Mouse (Mus musculus) limb, embryonic 12.5 days (tissue): ENCODE measurements around the gene Wdr83. TPM values are rescaled to one million over a fixed set of nuclear protein-coding genes. Genes with fewer than 3 reads are reported as not detected.

Experiments used
- ATAC-seq: fragments of 200-750 bp; cut with Nextera tagmentation; 2 replicates; pipeline ENCODE4 v1.8.0; 2017; ENCODE audit warnings: low read depth, moderate TSS enrichment; ENCODE audit not compliant: insufficient number of reproducible peaks, insufficient read depth, low FRiP score, low TSS enrichment
- H3K27ac ChIP-seq: fragments of 300-500 bp; sonication (generic); 2 replicates; pipeline ENCODE4 v1.5.1; 2016; ENCODE audit warnings: mild to moderate bottlenecking, moderate library complexity
- H3K27me3 ChIP-seq: fragments of 300-500 bp; sonication (generic); 2 replicates; pipeline ENCODE4 v1.6.1; 2016; ENCODE audit warnings: mild to moderate bottlenecking, moderate library complexity
- H3K36me3 ChIP-seq: fragments of 300-500 bp; sonication (generic); 2 replicates; pipeline ENCODE4 v1.6.1; 2016; ENCODE audit warnings: mild to moderate bottlenecking, moderate library complexity
- H3K4me1 ChIP-seq: fragments of 300-500 bp; sonication (generic); replicated peaks from 2 replicates; pipeline ENCODE4 v1.6.1; 2016
- H3K4me2 ChIP-seq: fragments of 300-500 bp; sonication (generic); 2 replicates; pipeline ENCODE4 v1.6.1; 2016; ENCODE audit warnings: mild to moderate bottlenecking, moderate library complexity
- H3K4me3 ChIP-seq: fragments of 300-500 bp; sonication (generic); replicated peaks from 2 replicates; pipeline ENCODE4 v1.5.1; 2016; ENCODE audit warnings: mild to moderate bottlenecking
- H3K9ac ChIP-seq: fragments of 300-500 bp; sonication (generic); replicated peaks from 2 replicates; pipeline ENCODE4 v1.6.1; 2016; ENCODE audit warnings: mild to moderate bottlenecking, moderate library complexity
- H3K9me3 ChIP-seq: fragments of 300-500 bp; sonication (generic); 2 replicates; pipeline ENCODE4 v1.6.1; 2016; ENCODE audit warnings: mild to moderate bottlenecking, moderate library complexity
- WGBS: fragments of 180-500 bp; shearing (Covaris S2); methylation state at CpG from one replicate; pipeline ENCODE4 v1.1.7; 2016; 5-methylcytosine and 5-hydroxymethylcytosine counted together
- polyA plus RNA-seq: library from polyadenylated mRNA; unstranded; fragments of >200 nt; fragmentation: Nextera tagmentation; extraction: Ambion mirVana; gene quantifications from 2 replicates; pipeline ENCODE4 v1.2.1, GENCODE M21; 2016

The Wdr83 gene
- polyA plus RNA-seq, 1 experiment from 2014 or later: 49.9 TPM

- no peak overlapping the region for H3K4me2 ChIP-seq
- no peak overlapping the region for H3K9ac ChIP-seq
- 92% methylated on average over 4 of the region's 4 CpGs for WGBS
- H3K36me3 ChIP-seq: peaks cover 48% of the 10 kb centered on the region
- H3K4me1 ChIP-seq: peaks cover 7% of the 10 kb centered on the region; the same call in 1 of the 2 replicates
- H3K27me3 ChIP-seq: no peaks in the 10 kb centered on the region
- no peak for ATAC-seq
- H3K27ac ChIP-seq: no peak overlapping the region
- H3K4me3 ChIP-seq: no peak overlapping the region
- no peaks in the 10 kb centered on the region for H3K9me3 ChIP-seq
These were observed 18.5 kb downstream of the Wdr83 start for GRCm38 (mm10) chr8:85062603-85063002.

DNA sequence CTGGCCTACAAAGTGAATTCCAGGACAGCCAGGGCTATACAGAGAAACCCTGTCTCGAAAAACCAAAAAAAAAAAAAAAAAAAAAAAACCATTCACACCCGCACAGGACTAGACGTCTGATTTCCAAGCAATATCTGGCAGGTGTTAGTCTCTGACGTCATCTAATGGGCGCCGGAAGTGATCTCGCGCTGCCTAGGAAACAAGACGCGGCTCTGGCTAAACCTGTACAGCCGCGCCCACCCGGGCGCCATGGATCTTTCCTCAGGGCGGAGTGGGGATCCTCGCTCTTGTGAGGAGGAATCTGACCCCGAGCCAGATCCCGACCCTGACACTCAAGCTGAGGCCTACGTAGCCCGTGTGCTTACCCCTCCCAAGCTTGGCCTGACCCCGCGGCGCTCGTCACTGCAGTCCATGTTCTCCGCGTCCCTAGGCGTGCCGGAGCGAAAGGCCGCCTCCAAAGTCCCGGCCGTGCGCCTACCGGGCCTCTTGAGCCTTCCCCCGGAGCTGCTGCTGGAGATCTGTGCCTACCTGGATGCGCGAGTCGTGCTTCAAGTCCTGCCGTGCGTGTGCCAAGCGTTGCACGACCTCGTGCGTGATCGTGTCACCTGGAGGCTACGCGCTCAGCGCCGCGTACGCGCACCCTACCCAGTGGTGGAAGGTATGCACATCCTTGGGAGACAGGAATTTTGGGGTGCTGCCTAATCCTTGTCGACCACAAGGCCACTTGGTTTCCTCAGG, 21.1 kb downstream of the Wdr83 start, which contains the start of gene Fbxw9:
TSS of gene Fbxw9 (plus strand) at position 177 of the 738 bp plus-strand sequence.
- peak within 1 kb of the TSS; percentile 93 for H3K4me2 ChIP-seq
- peak; percentile 88 for ATAC-seq
- no peak within 1 kb of the TSS for H3K27ac ChIP-seq
- whole genome bisulfite sequencing: under 1% methylated on average over 52 of the region's 53 CpGs
- peak within 1 kb of the TSS; percentile 80 for H3K4me3 ChIP-seq
- H3K9ac ChIP-seq: peak within 1 kb of the TSS; percentile 66
- no peaks in the 10 kb centered on the region for H3K27me3 ChIP-seq
- H3K36me3 ChIP-seq: peaks cover 42% of the 10 kb centered on the region
- H3K4me1 ChIP-seq: peaks cover 7% of the 10 kb centered on the region; the same call in 1 of the 2 replicates
- no peaks in the 10 kb centered on the region for H3K9me3 ChIP-seq

DNA sequence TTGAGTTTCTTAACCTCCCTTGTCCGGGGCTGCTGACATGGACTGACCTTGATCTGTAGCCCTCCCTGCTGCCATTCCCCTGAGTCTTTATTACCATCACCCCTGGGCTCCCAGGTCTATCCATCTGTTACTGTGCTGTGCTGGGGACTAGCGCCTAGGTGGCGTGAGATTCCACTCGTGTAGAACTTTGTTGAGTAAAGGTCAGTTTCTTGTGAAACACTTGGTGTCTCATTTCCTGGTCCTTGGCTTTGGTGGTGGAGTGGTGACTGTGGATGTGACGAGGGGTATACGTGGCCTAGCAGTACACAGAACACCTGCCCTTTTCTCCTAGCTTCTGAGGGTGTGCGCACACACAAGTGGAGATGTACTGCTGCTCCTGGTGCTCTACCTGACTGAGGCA, 23.7 kb downstream of the Wdr83 start:
- Histone ChIP-seq H3K36me3 (peaks cover 52% of the 10 kb centered on the region), H3K27ac (no peak overlapping the region), H3K4me3 (no peak overlapping the region), H3K4me2 (no peak overlapping the region), H3K9ac (no peak overlapping the region), H3K9me3 (no peaks in the 10 kb centered on the region), H3K4me1 (peaks cover 7% of the 10 kb centered on the region; the same call in 1 of the 2 replicates), H3K27me3 (no peaks in the 10 kb centered on the region)
- no peak for ATAC-seq
- WGBS: 80% methylated on average over 7 of the region's 7 CpGs

- Histone ChIP-seq H3K9ac (no peak overlapping the region), H3K4me2 (no peak overlapping the region), H3K27ac (no peak overlapping the region), H3K4me3 (no peak overlapping the region), H3K27me3 (no peaks in the 10 kb centered on the region), H3K9me3 (no peaks in the 10 kb centered on the region), H3K4me1 (peaks cover 7% of the 10 kb centered on the region; the same call in 1 of the 2 replicates), H3K36me3 (peaks cover 89% of the 10 kb centered on the region)
- no peak for ATAC-seq
- WGBS: 87% methylated on average over 6 of the region's 6 CpGs
These were observed 37.5 kb downstream of the Wdr83 start for GRCm38 (mm10) chr8:85043619-85044018.

DNA sequence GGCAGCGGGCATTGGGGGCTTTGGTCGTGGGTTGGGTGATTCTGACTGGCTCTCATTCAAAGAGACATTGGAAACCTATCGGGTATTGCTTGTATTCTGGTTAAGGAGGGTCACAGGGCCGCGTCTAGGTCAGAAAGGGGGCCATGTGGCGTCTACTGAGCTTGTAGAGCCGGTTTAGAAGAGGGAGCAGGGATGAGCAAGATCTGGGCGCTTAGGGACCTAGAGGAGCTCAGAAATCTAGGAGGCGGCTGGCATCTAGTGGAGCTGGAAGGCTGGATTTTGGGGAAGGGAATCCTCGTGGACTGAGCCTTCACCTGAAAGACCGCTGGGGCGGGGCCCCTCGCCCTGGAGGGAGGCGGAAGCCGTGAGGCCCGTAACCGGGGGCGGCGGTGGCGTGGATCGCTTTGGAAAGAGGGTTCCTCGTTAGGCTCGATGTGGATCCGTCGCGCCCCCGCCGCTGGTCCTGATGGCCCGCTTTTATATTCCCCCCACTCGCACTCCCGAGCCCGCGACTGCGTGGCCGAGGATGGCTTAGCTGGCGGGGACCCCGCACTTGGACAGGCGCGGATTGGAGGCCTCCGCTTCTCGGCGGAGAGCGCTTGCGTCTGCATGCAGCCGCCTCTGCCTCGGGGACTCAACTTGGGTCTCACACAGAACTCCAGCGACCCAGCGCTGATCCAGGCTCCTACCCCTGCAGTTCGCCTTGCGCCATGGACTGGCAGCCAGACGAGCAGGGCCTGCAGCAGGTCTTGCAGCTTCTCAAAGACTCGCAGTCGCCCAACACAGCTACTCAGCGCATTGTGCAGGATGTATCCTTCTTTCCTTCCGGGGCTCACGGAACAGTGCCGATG, 43.2 kb downstream of the Wdr83 start:
- Histone ChIP-seq H3K36me3 (peaks cover 45% of the 10 kb centered on the region), H3K27ac (peak overlapping the region; percentile 100), H3K4me2 (peak overlapping the region; percentile 93), H3K9me3 (no peaks in the 10 kb centered on the region), H3K4me3 (peak overlapping the region; percentile 78), H3K9ac (peak overlapping the region; percentile 92), H3K4me1 (peaks cover 28% of the 10 kb centered on the region), H3K27me3 (no peaks in the 10 kb centered on the region)
- peak; percentile 11; the same call in 1 of the 2 replicates for ATAC-seq
- WGBS: under 1% methylated on average over 57 of the region's 57 CpGs

- Histone ChIP-seq H3K9me3 (no peaks in the 10 kb centered on the region), H3K27ac (peak overlapping the region; percentile 100), H3K9ac (peak overlapping the region; percentile 92), H3K4me2 (peak overlapping the region; percentile 93), H3K27me3 (no peaks in the 10 kb centered on the region), H3K36me3 (peaks cover 45% of the 10 kb centered on the region), H3K4me1 (peaks cover 28% of the 10 kb centered on the region), H3K4me3 (peak overlapping the region; percentile 78)
- 2% methylated on average over 14 of the region's 14 CpGs for WGBS
- ATAC-seq: peak; percentile 77
These were observed 43.8 kb downstream of the Wdr83 start for GRCm38 (mm10) chr8:85037366-85037680.

- H3K27ac ChIP-seq: peak within 1 kb of the TSS; percentile 100
- peak; percentile 87 for ATAC-seq
- WGBS: under 1% methylated on average over 59 of the region's 59 CpGs
- H3K4me1 ChIP-seq: peaks cover 28% of the 10 kb centered on the region
- no peaks in the 10 kb centered on the region for H3K27me3 ChIP-seq
- H3K36me3 ChIP-seq: peaks cover 45% of the 10 kb centered on the region
- H3K9ac ChIP-seq: peak within 1 kb of the TSS; percentile 92
- H3K9me3 ChIP-seq: no peaks in the 10 kb centered on the region
- H3K4me3 ChIP-seq: peak within 1 kb of the TSS; percentile 78
- peak within 1 kb of the TSS; percentile 93 for H3K4me2 ChIP-seq
These were observed 44.3 kb downstream of the Wdr83 start, which contains the start of gene Tnpo2 for GRCm38 (mm10) chr8:85036718-85037365. Gene Tnpo2 (plus strand): TSS chr8:85036915.

DNA sequence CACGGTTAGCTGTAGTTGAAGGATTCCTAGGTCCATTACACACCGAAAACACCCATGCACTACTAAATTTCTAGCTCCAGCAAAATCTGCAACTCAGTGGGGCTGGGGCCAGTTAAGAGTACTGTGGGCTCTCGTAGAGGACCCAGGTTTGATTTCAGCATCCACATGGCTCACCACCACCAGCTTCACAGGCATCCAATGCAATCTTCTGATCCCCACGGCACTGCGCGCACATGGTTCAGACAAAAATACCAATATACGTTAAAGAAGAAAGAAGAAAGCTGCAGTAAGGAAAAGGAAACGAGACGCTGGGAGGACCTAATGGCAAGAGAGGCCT, 44.8 kb downstream of the Wdr83 start:
- Histone ChIP-seq H3K4me1 (peaks cover 28% of the 10 kb centered on the region), H3K9me3 (no peaks in the 10 kb centered on the region), H3K27me3 (no peaks in the 10 kb centered on the region), H3K27ac (peak overlapping the region; percentile 100), H3K4me2 (peak overlapping the region; percentile 88), H3K4me3 (peak overlapping the region; percentile 78), H3K36me3 (peaks cover 45% of the 10 kb centered on the region), H3K9ac (peak overlapping the region; percentile 73)
- ATAC-seq: peak; percentile 23; the same call in 1 of the 2 replicates
- under 1% methylated on average over 9 of the region's 9 CpGs for WGBS

GRCm38 (mm10) chr8:85035728-85036310, 45.3 kb downstream of the Wdr83 start:
- Histone ChIP-seq H3K9ac (peak overlapping the region; percentile 73), H3K9me3 (no peaks in the 10 kb centered on the region), H3K27me3 (no peaks in the 10 kb centered on the region), H3K4me2 (peak overlapping the region; percentile 88), H3K4me1 (peaks cover 28% of the 10 kb centered on the region), H3K36me3 (peaks cover 44% of the 10 kb centered on the region), H3K27ac (peak overlapping the region; percentile 100), H3K4me3 (peak overlapping the region; percentile 78)
- 1% methylated on average over 15 of the region's 15 CpGs for WGBS
- no peak for ATAC-seq

GRCm38 (mm10) chr8:85035165-85035727, 45.9 kb downstream of the Wdr83 start:
- no peaks in the 10 kb centered on the region for H3K9me3 ChIP-seq
- WGBS: 7% methylated on average over 12 of the region's 12 CpGs
- H3K4me1 ChIP-seq: peaks cover 28% of the 10 kb centered on the region
- peak overlapping the region; percentile 78 for H3K4me3 ChIP-seq
- H3K27me3 ChIP-seq: no peaks in the 10 kb centered on the region
- no peak for ATAC-seq
- H3K27ac ChIP-seq: peak overlapping the region; percentile 100
- H3K9ac ChIP-seq: peak overlapping the region; percentile 73
- peak overlapping the region; percentile 88 for H3K4me2 ChIP-seq
- peaks cover 44% of the 10 kb centered on the region for H3K36me3 ChIP-seq
